Mouse (Mus musculus): ENCODE data around the gene Tprn.
"Not testable (repeated sequence)": the region's sequence is repeated elsewhere in the genome, so short reads cannot be mapped to it uniquely, and the experiment has no call there.

DNA sequence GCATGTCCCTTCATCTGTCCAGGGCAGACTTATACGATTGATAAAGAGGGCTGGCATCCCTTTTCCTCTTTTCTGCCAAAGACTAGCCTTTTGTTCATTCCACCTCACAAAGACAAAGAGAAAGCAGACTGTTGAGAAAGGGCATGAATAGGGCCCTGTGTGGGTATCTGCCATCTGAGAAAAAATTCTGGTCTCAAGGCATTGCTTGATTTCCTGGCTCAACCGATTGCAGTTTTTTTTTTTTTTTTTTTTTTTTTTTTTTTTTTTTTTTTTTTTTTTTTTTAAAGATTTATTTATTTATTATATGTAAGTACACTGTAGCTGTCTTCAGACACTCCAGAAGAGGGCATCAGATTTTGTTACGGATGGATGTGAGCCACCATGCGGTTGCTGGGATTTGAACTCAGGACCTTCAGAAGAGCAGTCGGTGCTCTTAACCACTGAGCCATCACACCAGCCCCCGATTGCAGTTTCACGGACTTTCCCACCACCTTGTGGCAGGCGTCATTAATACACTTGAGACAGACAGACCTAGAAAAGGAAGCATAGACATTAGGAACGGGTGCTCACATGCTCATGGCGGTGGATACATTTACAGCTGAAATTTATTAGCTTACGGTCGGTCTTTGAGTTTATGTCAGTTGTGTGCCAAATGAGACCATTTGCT, 5.8 kb upstream of the Tprn start:
- TF ChIP-seq CTCF (IDR thresholded peaks at IDR 0.05; ENCODE audit: borderline replicate concordance, control insufficient read depth, extremely low read depth, insufficient read depth, low read length, poor library complexity); POLR2A (IDR thresholded peaks at IDR 0.05; ENCODE audit: control insufficient read depth, extremely low read depth, insufficient read depth, low read length, poor library complexity): not testable (repeated sequence)
